Mouse (Mus musculus) layer of hippocampus, adult 2 months (tissue): ENCODE data around the gene Pdcd1. TPM values are rescaled to one million over a fixed set of nuclear protein-coding genes. Genes with fewer than 3 reads are reported as not detected.
"Not testable (repeated sequence)": the region's sequence is repeated elsewhere in the genome, so short reads cannot be mapped to it uniquely, and the experiment has no call there.

Experiments used
- DNase-seq, 2 experiments: peaks; one replicate each; pipeline ENCODE4 v3.0.0; 2022; ENCODE audit warnings: low spot score in 2 of 2
- H3K27ac ChIP-seq: fragments of 200-600 bp; 2 replicates; pipeline ENCODE4 v1.8.1; 2022
- H3K4me3 ChIP-seq: fragments of 200-600 bp; 2 replicates; pipeline ENCODE4 v1.8.1; 2022; ENCODE audit warnings: mild to moderate bottlenecking
- CTCF ChIP-seq: fragments of 200-600 bp; conservative IDR thresholded peaks from 2 replicates; pipeline ENCODE4 v1.8.1; 2022; ENCODE audit warnings: antibody characterized with exemption, mild to moderate bottlenecking, moderate library complexity
- long read RNA-seq, 2 experiments: library from polyadenylated mRNA; stranded (forward); transcript quantifications; one replicate each; pipeline ENCODE4 v2.0.0; 2021; ENCODE audit warnings: borderline mapping rate in 2 of 2
- total RNA-seq, 2 experiments: library from RNA; stranded (reverse); gene quantifications; 2 replicates each; pipeline ENCODE4 v1.2.3; 2021

Gene Pdcd1
- under 1 TPM in 1 of 2 experiments, not detected in 1; 0.31 TPM for total RNA-seq
- long read RNA-seq, experiment 1, partial matches to known transcripts, result 0 of 4 reads
- long read RNA-seq, experiment 1, other reads (novel, unspliced or antisense), result 4 of 4 reads
- long read RNA-seq, experiment 2, partial matches to known transcripts, result 0 of 1 reads
- long read RNA-seq, experiment 2, other reads (novel, unspliced or antisense), result 1 of 1 reads

DNA sequence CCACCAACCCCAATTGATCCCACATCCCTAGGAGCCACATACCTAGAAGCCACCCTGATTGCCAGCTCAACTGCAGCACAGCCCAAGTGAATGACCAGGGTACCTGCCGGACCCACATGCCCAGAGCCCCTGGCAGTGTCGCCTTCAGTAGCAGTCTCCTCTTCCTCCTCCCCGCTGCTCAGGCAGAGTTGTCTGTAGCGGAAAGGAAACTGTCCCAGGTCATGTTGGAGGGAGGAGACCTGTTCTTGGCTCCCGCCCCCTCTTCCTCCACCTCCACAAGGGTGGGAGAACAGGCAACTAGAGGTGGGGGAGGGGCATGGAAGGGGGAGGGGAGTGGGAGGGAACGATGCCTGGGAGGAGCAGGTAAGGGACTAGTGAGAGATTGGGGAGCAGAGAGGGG is at the start of gene Pdcd1:
TSS of gene Pdcd1 (minus strand) at position 181 of the 400 bp plus-strand sequence.
- peak within 1 kb of the TSS; percentile 69 for H3K27ac ChIP-seq
- TF ChIP-seq CTCF, result no peak
- DNase-seq, result no peak

DNA sequence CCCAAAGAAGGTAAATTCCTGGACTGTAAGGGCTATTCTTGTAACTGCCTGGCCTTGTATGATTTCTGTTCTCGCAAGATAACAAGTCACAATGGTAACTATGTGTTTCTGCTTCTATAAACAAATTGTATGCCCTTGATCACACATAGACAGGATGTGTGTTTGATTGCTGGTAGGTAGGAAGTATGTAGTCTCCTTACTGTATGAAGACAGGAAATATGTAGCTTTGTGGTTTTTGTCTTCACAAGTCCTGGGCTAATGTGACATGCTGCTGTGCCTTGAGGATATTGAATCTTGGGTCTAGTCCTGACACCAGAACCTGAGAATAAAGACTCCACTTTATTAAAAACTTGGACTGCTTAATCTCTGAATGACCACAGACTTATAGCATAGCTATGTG is 39.4 kb upstream of the Pdcd1 start:
- H3K27ac ChIP-seq, result no peak overlapping the region
- TF ChIP-seq CTCF, result no peak
- no peak overlapping the region for H3K4me3 ChIP-seq
- DNase-seq, result no peak

More for the DNA sequence above, at the start of gene Pdcd1:
- H3K4me3 ChIP-seq, result no peak within 1 kb of the TSS

DNA sequence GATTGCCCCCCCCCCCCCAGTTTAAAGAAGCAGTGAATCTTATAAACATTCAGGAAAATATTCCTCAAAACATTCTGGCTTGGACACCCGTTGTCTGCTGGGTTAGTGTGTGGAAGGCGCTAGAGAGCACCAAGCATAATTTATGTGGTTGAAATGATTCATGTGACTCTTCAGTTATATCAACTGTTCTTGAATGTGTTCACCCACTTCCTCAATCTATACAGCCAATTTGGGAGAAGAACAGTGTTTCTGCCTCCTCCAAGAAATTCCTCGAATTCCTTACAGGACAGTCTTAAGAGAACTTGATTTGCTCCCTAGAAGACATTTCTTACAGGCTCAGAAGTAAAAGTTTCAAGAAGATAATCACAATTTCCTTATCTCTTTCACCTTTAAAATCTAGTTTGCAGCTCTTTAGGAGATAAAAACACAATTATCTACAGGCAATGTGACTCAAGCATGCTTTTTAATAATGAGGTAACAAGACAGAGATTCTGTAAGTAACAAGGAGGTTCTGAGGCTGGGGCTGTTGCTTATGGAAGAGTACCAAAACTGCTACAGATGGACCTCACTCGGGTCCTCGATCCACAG is 34.1 kb upstream of the Pdcd1 start:
- no peak for TF ChIP-seq CTCF

DNA sequence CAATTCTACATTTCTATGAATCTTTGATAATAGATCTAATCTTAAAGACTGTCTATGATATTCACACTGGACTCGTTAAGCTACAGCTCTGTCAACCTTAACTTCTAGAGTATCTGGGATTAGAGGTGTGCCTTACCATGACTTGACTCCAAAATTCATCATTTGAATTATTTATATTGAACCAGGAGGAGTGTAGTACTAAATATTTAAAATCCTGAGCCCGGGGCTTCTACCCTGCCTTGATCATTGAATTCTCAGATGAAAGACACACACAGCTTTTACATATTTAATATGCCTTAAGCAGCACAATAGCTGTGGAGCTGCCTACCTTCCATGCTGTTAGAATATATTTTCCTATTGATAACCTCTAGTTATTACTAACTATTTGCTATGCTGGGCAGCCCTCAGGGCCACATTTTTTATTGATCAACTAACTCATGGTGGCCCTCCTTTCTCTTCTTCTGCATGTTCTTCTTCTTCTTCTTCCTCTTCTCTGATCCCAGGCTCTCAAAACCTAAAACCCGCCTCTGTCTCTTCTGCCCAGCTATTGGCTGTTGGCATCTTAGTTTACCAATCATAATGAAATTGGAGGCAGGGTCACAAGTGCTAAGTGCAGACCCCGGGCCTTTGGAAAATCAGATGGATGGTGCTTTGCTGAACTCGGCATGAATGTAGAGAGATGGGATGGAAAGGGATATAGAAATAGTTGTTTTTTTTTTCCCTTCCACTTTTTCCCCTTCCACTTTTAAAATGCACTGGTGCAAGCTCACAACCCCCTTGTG is 33.2 kb upstream of the Pdcd1 start:
- TF ChIP-seq CTCF, result no peak
- Histone ChIP-seq H3K27ac (no peak overlapping the region), H3K4me3 (no peak overlapping the region)
- no peak for DNase-seq

More for the DNA sequence above, 34.1 kb upstream of the Pdcd1 start:
- DNase-seq, result no peak
- Histone ChIP-seq H3K4me3 (no peak overlapping the region), H3K27ac (no peak overlapping the region)

DNA sequence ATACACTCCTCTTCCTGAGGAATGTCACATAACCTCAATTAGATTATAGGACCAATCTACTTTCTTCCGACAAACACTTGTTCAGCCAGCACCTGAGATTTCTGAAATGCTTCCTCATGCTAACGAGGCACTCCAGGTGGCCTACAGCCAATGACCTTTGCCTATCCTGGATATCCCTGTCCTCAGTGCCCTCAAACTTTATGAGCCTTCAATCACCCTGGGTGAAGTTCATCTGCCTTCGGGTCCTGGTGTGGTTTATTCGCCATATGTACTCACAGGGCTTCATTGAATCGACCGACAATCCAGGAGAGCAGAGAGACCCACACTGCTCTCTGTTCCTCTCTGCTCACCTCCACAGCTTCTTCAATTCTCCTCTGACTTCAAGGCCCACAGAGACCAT is 29.4 kb upstream of the Pdcd1 start:
- TF ChIP-seq CTCF, result no peak
- Histone ChIP-seq H3K27ac (no peak overlapping the region), H3K4me3 (no peak overlapping the region)
- no peak for DNase-seq

DNA sequence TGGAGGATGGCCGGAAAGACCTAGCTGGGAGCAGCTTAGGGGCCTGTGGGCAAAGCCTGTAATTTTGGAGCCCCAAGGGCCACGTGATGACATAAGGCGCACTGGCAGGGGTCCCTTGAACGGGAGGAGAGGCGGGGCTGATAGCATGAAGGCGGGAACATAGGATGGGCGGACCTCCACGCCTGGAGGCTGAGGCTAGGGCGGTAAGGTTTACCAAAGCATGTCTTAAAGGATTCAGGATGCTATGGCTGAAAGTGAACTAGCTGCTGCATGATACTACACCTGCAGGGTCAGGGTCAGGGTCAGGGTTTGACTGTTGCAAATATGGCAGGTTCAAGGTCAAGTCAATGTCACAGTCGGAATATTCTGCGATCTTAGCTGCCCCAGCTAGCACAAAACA is 28.8 kb upstream of the Pdcd1 start:
- no peak overlapping the region for H3K4me3 ChIP-seq
- no peak for DNase-seq
- no peak for TF ChIP-seq CTCF
- no peak overlapping the region for H3K27ac ChIP-seq

DNA sequence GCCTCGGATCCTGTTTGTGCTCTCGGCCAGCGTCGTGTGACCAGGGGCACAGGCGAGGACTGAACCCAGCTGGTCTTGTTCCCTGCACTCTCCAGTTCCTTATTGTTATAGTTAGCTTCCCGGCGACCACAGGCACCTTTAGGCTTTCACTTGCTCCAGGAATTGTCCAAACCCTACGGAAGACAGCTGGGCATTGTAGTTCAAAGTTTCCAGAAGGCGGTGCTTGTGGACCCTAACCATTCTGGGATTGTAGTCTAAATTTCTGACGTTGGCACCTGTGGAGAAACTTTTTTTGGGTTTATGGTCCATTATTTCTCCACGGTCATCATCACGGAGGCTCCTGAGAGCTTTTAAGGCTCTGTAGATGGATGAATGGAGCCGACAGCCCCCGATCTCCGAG is 28.4 kb upstream of the Pdcd1 start:
- Histone ChIP-seq H3K27ac (no peak overlapping the region), H3K4me3 (no peak overlapping the region)
- TF ChIP-seq CTCF, result no peak
- no peak for DNase-seq

DNA sequence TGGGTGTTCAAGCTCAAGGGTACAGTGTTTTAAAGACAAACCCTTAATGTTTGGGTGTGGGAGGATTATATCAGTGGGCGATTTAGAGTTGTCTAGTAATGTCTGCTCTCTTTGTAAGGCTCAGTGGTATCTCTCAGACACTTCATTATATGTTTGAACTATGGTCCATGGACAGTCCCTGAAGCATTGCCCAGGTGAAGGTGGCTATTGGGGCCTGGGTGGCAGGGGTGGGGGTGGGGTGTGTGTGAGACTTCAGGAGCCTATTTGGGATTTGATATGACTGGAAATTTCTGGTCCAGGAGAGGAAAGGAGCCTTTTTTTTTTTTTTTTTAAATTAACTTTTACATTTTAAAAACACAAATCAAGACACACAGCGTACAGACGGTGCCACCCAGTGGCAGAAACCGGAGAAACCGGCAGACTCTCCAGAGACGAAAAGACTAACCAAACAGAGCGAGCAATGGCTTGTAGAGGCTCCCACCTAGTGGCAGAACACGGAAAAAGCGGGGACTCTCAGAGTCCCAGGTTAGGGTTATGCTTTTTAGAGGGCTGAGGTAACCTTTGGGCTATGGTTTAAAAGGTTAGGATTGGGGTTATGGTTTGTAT is 26.6 kb upstream of the Pdcd1 start:
- TF ChIP-seq CTCF, result peak; percentile 98
- no peak overlapping the region for H3K4me3 ChIP-seq
- no peak overlapping the region for H3K27ac ChIP-seq
- DNase-seq, result peak; percentile 88 to 92

DNA sequence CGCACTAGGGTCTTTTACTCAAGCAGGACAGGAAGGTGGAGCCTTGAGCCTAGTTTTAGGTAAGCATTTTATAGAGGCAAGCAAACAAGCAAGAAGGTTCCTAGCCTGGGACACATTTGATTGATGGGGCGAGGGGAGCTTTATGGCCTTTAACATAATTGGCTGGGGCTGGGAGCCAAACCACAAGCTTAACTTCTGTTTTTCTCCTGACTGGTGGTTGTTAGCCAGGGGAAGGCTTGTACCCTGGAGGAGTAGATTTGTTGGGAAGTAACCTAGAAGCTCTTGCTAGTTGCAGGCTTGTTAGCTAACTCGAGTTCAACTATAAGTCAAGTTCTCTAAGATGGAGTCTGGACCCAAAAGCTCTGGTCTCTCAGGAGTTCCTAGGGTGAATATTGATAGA is 26.0 kb upstream of the Pdcd1 start:
- Histone ChIP-seq H3K4me3 (no peak overlapping the region), H3K27ac (no peak overlapping the region)
- no peak for TF ChIP-seq CTCF
- no peak for DNase-seq

DNA sequence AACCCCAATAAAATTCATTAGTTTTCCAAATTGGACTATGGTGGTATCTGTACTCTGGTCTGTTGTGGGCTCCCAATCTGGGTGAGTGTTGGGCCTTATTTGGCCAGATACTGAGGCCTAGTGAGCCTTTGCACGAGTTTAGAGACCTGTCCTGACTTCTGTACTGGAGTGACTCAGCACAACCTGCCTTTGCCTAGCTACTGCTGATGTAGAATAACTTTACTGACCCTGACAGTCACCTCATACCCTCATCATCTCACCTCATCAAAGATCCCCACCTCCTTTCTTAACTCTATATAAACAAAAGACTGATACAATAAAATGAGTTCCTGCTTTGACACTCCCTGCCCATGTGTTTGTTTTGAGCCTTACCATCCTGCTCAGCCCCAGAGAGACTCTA is 24.3 kb upstream of the Pdcd1 start:
- Histone ChIP-seq H3K4me3 (no peak overlapping the region), H3K27ac (no peak overlapping the region)
- no peak for TF ChIP-seq CTCF
- no peak for DNase-seq

DNA sequence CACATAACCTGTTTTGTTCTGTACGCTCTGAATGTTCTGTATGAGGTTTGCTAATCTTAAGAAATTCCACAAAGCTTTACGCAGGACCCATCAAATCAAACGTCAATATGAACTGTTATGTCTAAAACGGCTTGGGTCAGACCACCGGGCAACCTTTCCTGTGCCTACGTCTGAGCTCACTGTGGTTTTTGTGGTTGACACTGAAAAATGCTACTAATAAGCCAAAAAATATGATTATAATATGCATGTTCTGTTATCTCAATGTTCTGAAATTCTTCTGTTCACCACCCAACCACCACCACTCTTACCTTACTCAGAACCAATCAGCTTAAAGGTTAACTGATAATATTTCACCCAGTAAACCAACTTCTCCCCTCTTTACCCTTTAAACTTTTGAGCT is 22.4 kb upstream of the Pdcd1 start:
- no peak for TF ChIP-seq CTCF
- Histone ChIP-seq H3K4me3 (no peak overlapping the region), H3K27ac (no peak overlapping the region)
- no peak for DNase-seq

DNA sequence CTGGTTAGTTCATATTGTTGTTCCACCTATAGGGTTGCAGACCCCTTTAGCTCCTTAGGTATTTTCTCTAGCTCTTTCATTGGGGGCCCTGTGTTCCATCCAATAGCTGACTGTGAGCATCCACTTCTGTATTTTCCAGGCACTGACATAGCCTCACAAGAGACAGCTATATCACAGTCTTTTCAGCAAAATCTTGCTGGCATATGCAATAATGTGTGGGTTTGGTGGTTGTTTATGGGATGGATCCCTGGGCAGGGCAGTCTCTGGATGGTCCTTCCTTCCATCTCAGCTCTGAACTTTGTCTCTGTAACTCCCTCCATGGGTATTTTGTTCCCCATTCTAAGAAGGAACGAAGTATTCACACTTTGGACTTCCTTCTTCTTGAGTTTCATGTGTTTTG is 5.9 kb upstream of the Pdcd1 start:
- H3K27ac ChIP-seq, DNase-seq, H3K4me3 ChIP-seq: not testable (repeated sequence)

DNA sequence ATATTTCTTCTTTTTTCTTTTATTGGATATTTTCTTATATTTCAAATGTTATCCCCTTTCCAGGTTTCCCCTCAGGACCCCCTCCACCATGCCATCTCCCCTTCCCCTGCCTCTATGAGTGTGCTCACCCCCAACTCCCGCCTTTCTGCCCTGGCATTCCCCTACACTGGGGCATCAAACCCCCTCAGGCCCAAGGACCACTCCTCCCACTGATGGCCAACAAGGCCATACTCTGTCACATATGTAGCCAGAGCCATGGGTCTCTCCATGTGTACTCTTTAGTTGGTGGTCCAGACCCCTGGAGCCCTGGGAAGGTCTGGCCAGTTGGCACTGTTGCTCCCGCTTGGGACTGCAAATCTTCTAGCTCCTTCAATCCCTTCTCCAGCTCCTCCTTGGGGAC is 5.0 kb upstream of the Pdcd1 start:
- no peak for DNase-seq
- Histone ChIP-seq H3K27ac (no peak overlapping the region), H3K4me3 (no peak overlapping the region)
- TF ChIP-seq CTCF, result no peak
